Mouse (Mus musculus): ENCODE measurements around the gene Lclat1.
"Not testable (repeated sequence)": the region's sequence is repeated elsewhere in the genome, so short reads cannot be mapped to it uniquely, and the experiment has no call there.

Lclat1 gene

DNA sequence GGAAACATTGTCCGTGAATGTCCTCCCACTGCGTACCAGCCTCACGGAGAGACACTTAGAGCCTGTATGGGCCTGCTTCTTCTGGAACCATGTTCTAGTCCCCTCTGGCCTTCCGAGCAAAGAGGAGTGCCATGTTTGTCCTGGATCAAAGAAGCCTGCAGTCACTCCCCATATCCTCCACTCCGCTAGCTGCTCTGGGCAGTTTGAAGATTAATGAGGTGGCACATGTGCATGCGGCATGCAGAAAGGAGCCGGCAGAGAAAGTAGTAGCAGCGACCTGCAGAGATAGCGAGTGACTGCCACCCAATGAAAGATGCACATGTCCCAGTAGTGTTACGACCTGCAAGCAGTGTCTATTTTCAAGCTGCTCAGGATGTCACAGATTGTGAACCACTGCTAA lies 167.3 kb downstream of the Lclat1 start:
- DNase-seq (ENCODE audit: inconsistent ontology term): no peak

DNA sequence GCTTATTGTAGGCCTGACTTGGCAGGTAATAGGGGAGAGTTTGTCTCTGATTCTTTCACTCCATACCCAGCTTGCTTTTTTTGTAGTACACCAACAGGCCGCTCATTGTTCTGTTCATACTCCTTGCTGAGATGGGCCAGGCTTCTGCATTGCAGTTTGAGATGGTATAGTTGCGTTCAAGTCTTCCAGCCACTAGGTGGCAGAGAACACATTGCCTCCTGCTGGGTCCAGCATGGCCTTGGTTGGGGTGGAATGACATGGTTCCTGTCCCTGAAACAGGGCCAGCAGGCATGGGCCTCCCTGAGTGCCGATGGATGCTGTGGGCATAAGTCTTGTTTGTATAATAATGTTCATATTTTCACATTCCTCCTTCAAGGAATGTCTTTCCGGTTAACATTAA lies 170.0 kb downstream of the Lclat1 start:
- no peak for DNase-seq (ENCODE audit: inconsistent ontology term)

DNA sequence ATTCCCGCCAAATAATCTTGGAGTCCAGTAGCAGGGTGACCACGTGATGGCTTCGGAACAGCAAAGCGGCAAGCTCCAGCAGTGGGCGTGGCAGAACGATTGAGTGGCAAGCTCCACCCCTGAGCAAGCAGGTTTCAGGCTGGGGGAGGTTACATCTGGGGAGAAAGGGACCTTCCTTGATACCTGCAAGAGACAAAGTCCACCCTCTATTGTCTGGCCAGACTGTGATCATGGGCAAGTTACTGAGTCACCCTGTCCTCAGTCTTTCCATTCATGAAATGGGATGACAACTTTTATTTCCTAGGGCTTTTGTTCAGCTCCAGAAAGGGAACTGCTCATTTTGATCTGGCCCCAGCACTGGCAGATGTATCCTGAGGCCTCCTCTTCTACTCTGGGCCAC lies 174.9 kb downstream of the Lclat1 start:
- DNase-seq (ENCODE audit: inconsistent ontology term): not testable (repeated sequence)

DNA sequence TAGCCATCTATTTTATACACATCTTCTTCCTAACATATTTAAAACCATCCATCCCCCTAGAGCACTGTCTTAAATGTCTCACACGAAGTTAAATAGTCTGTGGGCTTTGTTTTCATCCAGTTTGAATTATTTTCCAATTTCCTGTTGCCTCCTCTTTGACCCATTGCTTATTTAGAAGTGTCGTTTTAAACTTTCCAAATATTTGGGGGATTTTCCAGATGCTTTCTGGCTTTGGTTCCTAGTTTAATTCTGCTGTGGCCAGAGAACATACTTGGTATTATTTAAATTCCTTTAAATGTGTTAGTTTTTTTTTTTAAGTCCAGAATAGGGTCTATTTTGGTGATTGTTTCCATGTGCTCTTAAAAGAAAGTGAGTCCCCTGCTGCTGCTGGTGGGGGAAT lies 176.5 kb downstream of the Lclat1 start:
- DNase-seq (ENCODE audit: inconsistent ontology term): no peak

Measured in Muller cell, postnatal 12 days (primary cell).